Mouse (Mus musculus) urinary bladder, postnatal 25 days (tissue): ENCODE measurements around the gene Rassf6.

Experiments used
- DNase-seq: peaks from one replicate; pipeline ENCODE4 v3.0.0; 2022; ENCODE audit warnings: low spot score

Gene Rassf6

DNA sequence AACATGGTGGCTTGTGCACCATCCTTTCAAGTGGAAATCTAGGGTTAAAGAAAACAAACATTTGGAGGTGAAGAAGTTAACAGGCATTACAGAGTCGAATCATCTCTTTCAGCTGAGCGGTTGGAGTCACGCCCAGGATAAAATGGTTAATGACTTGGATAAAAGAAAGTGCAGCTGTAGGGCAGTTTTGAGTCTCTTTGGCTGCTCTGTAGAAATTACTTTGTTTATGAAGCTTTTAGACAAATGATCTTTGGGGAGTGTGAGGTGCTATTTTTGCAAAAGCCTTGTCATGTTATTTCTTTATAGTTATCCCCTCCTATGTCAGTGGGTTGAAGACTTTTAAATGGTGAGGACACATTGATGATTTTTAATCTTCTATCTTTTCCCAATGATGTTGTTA lies 69.2 kb downstream of the Rassf6 start:
- no peak for DNase-seq

- no peak for DNase-seq
These were observed 72.1 kb downstream of the Rassf6 start for GRCm38 (mm10) chr5:90568338-90568737.

DNA sequence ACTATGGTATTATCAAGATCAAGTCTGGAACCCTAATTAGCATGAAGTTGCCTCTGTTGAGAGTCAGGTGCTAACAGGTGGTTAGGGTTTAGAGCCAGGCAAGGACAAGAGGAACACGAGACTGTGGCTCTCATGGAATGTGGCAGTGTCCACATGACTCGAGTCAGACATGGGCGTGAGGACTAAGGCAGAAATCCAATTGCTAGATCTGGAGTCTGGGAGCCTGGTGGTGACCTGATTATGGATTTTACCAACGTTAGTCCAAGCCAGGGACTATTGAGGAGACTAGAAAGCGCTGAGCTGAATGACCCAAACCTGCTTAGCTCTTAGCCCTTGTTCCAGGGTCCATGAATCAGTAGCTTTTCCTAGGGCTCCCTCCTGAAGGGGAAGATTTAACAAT lies 72.7 kb downstream of the Rassf6 start:
- no peak for DNase-seq

DNA sequence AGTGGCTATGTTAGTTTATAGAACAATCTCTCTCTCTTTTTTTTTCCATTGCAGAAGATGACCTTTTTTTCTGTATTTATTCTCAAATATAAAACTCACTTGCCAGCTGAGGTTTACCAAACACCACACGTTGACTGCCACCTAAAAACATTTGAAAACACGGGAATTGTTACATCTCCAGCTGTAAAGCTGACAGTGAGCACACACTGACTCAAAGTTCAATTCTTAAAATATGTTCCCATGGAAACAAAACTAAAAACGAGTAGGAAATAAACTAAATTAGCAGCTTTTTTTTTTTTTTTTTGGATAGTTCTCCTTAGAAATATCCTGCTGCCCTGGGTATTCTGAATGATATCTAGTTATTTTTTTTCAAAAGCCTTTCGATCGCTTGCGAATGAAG lies 75.3 kb downstream of the Rassf6 start:
- DNase-seq = no peak

DNA sequence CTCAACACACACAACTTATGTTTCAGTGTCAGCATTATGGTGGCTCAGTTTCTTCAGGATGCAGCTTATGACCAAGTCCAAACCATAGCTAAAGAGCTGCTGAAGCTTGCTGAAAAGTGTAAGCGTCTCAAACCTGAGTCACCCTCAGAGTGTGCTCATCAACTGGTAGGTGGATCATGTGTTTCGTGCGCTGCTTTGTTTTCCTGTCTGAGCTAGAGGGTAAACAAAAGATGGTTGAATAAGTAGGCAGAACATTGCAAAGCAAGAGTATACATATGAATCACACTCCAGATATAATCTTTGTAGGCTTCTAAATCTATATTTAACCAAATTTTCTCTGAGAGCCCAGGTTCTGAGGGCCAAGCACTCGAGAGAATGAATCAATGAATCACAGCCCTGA lies 76.3 kb downstream of the Rassf6 start:
- DNase-seq = no peak

- no peak for DNase-seq
These were observed 77.6 kb downstream of the Rassf6 start for GRCm38 (mm10) chr5:90562880-90563279.

DNA sequence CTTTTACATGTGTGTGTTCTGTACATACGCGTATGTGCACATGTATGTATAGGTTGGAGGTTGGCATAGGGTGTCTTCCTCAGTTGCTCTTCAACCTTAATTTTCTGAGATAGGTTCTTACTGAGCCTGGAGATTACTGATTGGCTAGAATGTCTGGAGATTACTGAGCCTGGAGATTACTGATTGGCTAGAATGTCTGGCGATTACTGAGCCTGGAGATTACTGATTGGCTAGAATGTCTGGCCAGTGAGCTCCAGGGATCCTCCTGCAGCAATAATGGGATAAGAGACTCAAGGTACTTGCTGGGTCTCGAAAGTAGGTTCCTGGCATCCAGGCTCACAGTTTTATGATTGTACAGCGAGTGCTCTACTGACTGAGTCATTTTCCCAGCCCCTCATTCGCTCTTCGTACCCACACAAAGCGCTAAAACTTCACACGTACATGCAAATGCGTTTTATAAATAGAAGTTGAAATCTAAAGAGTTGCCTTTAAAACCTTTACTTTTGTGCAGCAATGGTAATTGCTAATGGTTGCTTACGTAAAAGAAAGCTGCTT lies 78.7 kb downstream of the Rassf6 start:
- no peak for DNase-seq

DNA sequence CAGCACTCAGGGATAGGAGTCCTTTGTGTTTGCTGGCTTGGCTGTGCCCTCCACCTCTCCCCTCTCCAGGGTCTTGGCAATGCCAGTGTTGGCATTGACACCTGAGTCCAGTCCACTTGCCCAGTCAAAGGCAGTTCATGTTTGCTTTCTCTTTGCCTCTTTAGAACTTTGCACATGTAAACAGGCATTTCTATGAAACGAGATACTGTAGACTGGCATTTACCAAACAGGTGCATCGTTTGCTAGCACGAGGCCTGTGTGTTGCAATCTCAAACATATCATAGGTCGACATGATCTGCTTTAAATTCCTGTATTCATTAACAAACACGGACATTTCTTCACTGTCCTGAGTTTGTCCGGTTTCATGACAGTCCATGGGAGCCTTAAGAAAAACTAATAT lies 79.7 kb downstream of the Rassf6 start, which contains the start of gene 5830473C10Rik:
5830473C10Rik (plus strand) TSS at position 365 of the 400 bp plus-strand sequence.
- no peak for DNase-seq

DNA sequence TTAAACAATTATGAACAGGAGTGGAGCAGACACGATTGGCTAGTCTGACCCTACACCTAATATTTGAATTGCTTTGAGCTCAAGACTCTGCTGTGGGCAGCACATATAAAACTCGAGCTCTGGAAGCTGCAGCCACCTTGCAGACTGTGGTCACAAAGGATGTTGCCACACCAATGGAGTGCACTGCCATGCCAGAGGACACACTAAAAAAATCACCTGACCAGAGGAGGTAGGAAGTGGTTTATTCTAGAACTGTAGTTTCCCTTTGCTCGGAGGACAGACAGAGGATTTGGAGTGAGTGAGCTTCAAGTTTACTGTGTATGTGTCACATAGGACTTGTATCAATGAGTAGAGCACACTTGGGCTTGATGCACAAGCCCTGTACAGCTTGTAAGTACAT lies 84.4 kb downstream of the Rassf6 start:
- no peak for DNase-seq
